Mouse (Mus musculus) bone marrow macrophage, adult 2 months (primary cell): ENCODE data around the gene Vsx2.

Source experiments
- CTCF ChIP-seq: IDR thresholded peaks from 2 replicates; pipeline ENCODE4 v1.5.1; 2012; ENCODE audit warnings: low read depth, mild to moderate bottlenecking, low read length, moderate library complexity
- POLR2A ChIP-seq: IDR thresholded peaks from 2 replicates; pipeline ENCODE4 v1.6.1; 2012; ENCODE audit warnings: mild to moderate bottlenecking, low read depth, low read length, borderline replicate concordance

GRCm38 (mm10) chr12:84604001-84604400 is 34.4 kb downstream of the Vsx2 start:
- no peak for TF ChIP-seq POLR2A
- no peak for TF ChIP-seq CTCF
